Mouse (Mus musculus) adipocyte (in vitro differentiated cells): ENCODE results near the gene Xrcc6.
A peak's percentile ranks its signal among the peaks of the same experiment; 100 is the strongest.

Source experiments
- DNase-seq: peaks from one replicate; pipeline ENCODE4 v3.0.0-alpha.2; 2016; ENCODE audit warnings: low spot score

The Xrcc6 gene

DNA sequence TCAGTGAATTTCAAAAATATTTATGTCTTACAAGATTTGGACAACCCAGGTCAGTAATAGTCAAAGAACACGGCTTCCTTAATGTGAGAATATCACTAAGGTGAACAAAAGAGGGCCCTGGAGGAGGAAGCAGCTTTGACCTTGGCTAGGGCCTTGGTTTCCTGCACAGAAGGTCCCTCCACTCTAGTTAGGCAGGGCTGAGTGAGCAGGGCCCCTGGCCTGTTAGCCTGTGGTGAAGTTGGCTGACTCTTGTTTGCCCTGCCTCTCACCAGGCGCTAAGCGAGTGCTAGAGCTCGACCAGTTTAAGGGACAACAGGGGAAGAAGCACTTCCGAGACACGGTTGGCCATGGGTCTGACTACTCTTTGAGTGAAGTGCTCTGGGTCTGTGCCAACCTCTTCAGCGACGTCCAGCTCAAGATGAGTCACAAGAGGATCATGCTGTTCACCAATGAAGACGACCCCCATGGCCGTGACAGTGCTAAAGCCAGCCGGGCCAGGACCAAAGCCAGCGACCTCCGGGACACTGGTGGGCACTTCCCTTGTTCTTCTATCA lies 35.0 kb downstream of the Xrcc6 start:
- DNase-seq: no peak

GRCm38 (mm10) chr15:82023965-82024635 lies 36.5 kb downstream of the Xrcc6 start:
- no peak for DNase-seq

DNA sequence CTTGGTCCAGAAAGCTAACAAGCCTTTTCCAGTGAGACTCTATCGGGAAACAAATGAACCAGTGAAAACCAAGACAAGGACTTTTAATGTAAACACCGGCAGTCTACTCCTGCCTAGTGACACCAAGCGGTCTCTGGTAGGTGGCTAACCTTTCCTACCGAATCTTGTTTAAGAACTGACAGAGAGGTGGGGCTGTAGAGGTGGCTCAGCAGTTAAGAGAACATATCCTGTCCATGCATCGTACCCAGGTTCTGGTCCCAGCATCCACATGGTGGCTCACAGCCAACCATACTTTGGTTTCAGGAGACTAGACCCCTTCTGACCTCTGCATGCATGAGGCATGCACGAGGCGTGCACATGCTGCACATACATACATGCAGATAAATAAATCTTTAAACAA lies 39.6 kb downstream of the Xrcc6 start:
- no peak for DNase-seq

DNA sequence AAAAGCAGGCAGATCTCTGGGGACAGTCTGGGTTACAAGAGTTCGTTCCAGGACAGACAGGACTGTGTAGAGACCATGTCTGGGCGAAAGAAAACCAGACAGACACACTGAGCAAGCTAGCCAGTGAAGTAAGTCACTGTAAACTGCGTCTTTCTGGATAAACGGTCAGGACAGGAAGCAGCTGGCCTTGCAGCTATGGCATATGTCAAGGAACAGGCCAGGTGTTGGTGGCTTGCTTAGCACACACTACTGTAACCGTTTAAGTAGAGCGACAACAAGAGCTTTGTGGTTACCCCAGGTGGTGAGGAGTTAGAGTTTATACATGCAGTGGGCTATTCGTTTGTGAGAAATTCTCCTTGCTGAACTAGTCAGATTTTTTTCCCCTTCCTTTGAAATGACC lies 40.1 kb downstream of the Xrcc6 start:
- no peak for DNase-seq

DNA sequence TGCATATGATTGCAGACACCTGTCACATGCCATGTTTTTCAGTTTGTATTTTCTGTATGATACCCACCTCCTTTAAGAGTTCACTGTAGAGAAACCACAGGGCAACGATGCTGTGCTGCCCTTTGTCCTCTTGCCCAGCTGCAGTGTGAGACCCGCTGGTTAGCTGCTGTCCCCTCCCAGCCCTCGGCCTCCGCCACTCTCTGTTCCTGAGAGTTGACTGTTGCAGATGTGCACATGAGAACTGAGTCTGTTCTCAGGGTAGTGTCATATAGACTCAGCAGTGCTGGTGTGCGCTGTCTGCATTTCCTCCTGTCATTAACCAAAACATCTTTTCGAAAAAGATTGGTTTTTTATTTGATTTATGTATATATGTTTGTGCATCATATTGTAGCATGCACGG lies 44.8 kb downstream of the Xrcc6 start:
- DNase-seq: no peak

GRCm38 (mm10) chr15:82033762-82034161 lies 46.1 kb downstream of the Xrcc6 start, which contains the start of gene Desi1:
TSS of gene Desi1 (minus strand) at chr15:82033862.
- DNase-seq: no peak

DNA sequence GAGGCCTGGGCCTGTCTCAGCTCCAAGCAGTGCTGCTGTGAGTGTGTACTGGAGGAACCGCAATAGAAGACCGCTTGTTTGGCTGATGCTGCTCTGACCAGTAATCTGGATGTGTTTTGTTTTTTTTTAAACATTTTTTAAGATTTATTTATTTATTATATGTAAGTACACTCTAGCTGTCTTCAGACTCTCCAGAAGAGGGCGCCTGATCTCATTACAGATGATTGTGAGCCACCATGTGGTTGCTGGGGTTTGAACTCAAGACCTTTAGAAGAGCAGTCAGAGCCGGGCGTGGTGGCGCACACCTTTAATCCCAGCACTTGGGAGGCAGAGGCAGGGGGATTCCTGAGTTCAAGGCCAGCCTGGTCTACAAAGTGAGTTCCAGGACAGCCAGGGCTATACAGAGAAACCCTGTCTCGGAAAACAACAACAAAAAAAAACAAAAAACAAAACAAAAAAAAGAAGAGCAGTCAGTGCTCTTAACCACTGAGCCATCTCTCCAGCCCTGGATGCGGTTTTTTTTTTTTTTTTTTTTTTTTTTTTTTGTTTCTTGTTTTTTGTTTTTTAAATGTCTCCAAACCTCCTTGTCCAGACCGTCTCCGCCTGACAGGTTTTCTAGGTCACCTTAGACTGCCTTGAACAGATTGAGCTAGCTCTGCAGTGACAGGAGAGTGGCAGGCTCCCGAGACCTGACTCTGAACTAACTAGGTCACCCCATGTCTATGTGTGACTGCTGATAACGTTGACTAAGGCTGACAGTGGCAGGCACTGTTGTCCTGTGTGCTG lies 48.5 kb downstream of the Xrcc6 start:
- DNase-seq: no peak

DNA sequence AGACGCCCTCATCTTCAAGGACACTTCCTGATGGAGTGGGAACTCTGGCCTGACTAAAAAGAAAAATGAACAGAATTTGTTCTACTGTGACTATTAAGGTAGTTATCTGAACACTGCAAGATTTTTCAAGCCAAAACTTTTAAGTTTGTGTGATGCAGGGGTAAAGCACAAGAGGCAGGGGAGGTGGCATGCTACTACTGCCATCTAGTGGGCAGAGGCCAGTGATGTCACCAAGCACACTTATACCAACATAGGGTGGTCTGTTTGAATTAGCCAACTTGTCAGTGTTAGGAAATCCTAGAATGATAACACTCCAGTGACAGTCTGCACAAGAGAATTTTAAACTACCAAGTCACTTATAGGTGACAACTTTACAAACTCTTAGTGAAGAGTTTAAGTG lies 53.0 kb downstream of the Xrcc6 start:
- peak; percentile 54 for DNase-seq

DNA sequence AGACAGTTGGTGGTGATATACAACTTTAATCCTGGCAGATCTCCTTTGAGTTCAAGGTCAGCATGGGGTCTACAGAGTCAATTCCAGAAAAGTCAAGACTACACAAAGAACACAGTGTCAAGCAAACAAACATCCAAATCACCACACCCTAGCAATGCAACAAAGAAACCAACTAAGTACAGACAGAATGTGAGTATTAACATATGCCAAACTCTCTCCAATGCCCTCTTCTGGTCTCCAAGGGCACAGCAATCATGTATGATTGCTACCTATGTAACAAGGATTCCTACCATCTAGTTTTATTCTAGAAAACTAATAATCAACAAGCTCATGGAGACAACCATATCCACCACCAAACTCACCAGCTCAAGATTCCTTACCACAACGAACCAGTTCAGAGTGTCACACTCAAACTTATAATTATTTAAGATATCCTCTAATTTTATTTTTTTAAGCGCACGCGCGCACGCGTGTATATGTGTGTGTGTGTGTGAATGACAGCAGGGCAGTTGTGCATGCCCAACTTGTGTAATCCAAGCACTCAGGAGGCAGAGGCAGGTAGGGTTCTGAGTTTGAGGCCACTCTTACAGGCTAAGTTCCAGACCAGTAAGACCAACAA lies 56.6 kb downstream of the Xrcc6 start:
- peak; percentile 44 for DNase-seq

- peak; percentile 7 for DNase-seq
These were observed 58.7 kb downstream of the Xrcc6 start for GRCm38 (mm10) chr15:82046246-82046891.

- DNase-seq: peak; percentile 86
These were observed 59.6 kb downstream of the Xrcc6 start, which contains the start of gene Snu13 for GRCm38 (mm10) chr15:82047080-82047883. TSS of gene Snu13 (minus strand) at chr15:82047598.

- no peak for DNase-seq
These were observed 64.9 kb downstream of the Xrcc6 start for GRCm38 (mm10) chr15:82052544-82052943.

- DNase-seq: no peak
These were observed 71.1 kb downstream of the Xrcc6 start, which contains the start of gene 4930407I10Rik for GRCm38 (mm10) chr15:82058719-82059201. TSS of gene 4930407I10Rik (plus strand) at chr15:82059151.

DNA sequence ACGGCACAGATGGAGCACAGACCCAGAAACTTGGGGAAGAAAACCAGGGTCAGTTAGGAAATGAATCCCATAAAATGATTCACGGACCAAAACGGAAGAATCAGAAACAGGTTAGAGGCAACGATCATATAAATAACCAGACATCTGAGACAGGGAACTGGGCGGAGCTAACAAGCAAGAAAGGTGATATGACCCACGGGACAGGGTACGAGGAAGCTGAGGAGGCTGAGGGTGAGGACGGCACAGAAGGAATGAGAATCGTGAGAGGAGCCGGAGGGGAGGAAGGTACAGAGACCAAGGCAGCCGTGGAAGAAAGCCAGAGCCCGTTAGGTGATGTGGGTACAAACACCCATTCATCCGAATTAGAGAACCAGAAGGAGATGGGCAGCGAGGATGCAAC lies 76.3 kb downstream of the Xrcc6 start:
- no peak for DNase-seq

DNA sequence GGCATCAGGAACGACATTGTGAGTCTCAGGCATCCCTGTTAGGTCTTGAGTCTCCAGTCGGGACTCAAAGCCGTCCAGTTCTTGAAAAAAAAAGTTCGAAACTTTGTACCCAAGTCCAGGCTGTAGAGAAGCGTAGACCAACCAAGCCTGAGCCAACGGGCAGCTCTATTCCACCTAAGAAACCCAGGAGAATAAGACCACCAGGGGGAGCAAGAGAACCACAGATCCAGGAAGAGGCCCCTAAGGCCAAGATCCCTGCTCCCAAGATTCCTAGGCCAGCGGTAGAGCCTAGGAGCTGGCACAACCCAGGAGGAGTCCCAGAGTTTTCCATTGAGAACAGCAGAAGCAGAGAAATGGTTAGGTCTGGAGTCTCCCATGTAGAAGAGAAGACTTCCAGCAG lies 77.9 kb downstream of the Xrcc6 start:
- DNase-seq: peak; percentile 84

- no peak for DNase-seq
These were observed 82.3 kb downstream of the Xrcc6 start, which contains the start of gene Mei1 for GRCm38 (mm10) chr15:82069898-82070297. TSS of gene Mei1 (plus strand) at chr15:82069996.

GRCm38 (mm10) chr15:82071816-82072469 lies 84.3 kb downstream of the Xrcc6 start:
- DNase-seq: no peak

DNA sequence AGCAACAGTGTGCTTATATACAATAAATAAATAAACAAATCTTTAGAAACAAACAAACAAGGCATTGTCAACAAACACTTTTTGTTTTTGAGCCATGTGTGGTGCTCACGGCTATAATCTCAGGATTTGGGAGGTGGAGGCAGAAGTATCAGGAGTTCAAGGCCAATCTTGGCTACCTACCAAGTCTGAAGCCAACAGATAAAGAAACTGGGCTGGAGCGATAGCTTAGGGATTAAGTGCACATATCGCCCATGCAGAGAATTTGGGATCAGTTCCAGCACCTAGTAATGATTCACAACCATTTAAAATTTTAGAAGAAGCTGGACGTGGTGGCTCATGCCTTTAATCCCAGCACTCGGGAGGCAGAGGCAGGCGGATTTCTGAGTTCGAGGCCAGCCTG lies 85.9 kb downstream of the Xrcc6 start:
- no peak for DNase-seq

DNA sequence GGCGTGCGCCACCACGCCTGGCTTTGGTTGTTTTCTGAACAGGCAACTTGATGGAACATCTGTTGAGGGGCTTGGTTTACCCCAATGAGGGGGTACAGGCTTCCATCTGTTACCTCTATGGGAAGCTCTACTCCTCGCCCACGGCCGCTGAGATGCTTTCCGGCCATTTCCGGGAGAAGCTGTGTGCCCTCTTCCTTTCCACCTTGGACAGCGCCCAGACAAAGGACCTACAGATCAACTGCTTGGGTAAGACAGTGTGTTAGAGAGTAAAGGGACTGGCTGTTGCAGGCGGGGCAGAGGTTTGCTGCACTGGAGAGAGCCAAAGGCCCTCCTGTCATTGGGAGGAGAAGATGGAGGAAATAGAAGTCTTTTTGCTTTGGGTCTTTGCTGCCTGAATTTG lies 92.2 kb downstream of the Xrcc6 start:
- peak; percentile 29 for DNase-seq

DNA sequence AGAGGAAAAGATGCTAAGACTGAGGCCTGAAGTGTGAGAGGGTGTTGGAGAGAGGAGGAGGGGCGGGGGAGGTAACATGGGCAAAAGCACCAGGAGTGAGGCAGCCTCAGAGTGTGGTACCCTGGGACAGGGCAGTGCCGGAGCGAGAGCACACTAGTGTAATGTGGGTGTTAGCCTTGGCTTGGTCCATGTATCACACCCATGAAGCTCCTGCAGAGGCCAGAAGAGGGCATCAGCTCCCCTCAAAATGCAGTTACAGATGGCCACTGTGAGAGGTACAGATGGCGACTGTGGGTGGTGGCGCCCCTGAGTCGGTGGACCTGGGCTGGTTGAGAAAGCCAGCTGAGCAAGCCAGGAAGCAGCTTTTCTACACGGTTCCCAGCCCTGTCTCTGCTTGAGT lies 93.5 kb downstream of the Xrcc6 start:
- no peak for DNase-seq
